Mouse (Mus musculus) neural tube, embryonic 13.5 days (tissue): Measurements from ENCODE around the gene Trim7. TPM values are rescaled to one million over a fixed set of nuclear protein-coding genes. Genes with fewer than 3 reads are reported as not detected.

ENCODE experiments used
- ATAC-seq: fragments of 200-750 bp; cut with Nextera tagmentation; 2 replicates; pipeline ENCODE4 v1.8.0; 2017; ENCODE audit warnings: low read depth, mild to moderate bottlenecking, moderate TSS enrichment, moderate library complexity
- H3K27ac ChIP-seq: fragments of 300-500 bp; sonication (generic); replicated peaks from 2 replicates; pipeline ENCODE4 v1.5.1; 2015; ENCODE audit warnings: moderate library complexity, mild to moderate bottlenecking, inconsistent platforms
- H3K27me3 ChIP-seq: fragments of 300-500 bp; sonication (generic); 2 replicates; pipeline ENCODE4 v1.6.1; 2015; ENCODE audit warnings: mild to moderate bottlenecking, inconsistent platforms
- H3K36me3 ChIP-seq: fragments of 300-500 bp; sonication (generic); 2 replicates; pipeline ENCODE4 v1.6.1; 2015; ENCODE audit warnings: mild to moderate bottlenecking, inconsistent platforms
- H3K4me1 ChIP-seq: fragments of 300-500 bp; sonication (generic); replicated peaks from 2 replicates; pipeline ENCODE4 v1.6.1; 2015; ENCODE audit warnings: inconsistent platforms
- H3K4me2 ChIP-seq: fragments of 300-500 bp; sonication (generic); 2 replicates; pipeline ENCODE4 v1.6.1; 2015; ENCODE audit warnings: inconsistent platforms, mild to moderate bottlenecking, moderate library complexity
- H3K4me3 ChIP-seq: fragments of 300-500 bp; sonication (generic); 2 replicates; pipeline ENCODE4 v1.5.1; 2015; ENCODE audit warnings: mild to moderate bottlenecking, inconsistent platforms
- H3K9ac ChIP-seq: fragments of 300-500 bp; sonication (generic); 2 replicates; pipeline ENCODE4 v1.6.1; 2015; ENCODE audit warnings: moderate library complexity, mild to moderate bottlenecking, inconsistent platforms
- H3K9me3 ChIP-seq: fragments of 300-500 bp; sonication (generic); 2 replicates; pipeline ENCODE4 v1.6.1; 2016; ENCODE audit warnings: inconsistent platforms
- WGBS: fragments of 180-500 bp; shearing (Covaris S2); methylation state at CpG from one replicate; pipeline ENCODE4 v1.1.7; 2015; 5-methylcytosine and 5-hydroxymethylcytosine counted together
- polyA plus RNA-seq: library from polyadenylated mRNA; unstranded; fragments of >200 nt; fragmentation: Nextera tagmentation; extraction: Ambion mirVana; gene quantifications from 2 replicates; pipeline ENCODE4 v1.2.1, GENCODE M21; 2015

Trim7 gene
- polyA plus RNA-seq, 1 experiment from 2014 or later: 1.2 TPM

DNA sequence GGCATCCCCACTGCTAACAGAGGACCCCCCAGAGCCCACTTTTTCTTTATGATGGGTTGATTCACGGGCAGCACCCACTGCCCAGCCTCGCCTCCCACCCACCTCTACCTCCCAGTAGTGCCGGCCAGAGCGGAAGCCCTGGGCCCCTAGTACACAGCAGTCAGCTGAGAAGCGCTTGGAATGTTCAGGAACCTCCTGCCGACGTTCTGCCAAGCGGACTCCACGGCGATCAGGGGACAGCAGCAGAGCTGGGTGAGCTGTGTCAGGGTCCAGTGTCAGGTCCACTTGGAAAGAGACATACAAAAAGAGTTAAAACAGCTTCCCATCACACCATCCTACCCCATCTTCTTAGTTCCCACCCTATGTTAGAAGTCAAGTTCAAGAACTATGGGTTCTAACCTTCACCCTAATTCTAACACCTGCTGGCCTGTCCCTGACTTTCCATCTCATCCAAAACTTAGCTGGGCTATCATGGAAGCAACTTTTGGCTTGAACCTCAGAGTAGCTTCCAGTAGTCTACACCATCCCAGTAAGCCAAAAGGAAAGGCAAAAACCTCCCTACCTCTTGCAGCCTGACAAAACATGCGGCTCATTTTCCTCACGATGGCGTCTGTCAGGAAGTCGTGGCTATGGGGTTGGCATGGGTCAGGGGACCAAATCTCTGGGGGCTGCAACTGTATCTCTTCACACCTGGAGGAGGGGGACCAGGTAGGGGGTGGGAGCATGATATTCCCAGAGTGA, 18.2 kb upstream of the Trim7 start:
- no peak overlapping the region for H3K9ac ChIP-seq
- no peak for ATAC-seq
- H3K27me3 ChIP-seq: no peaks in the 10 kb centered on the region
- peaks cover 7% of the 10 kb centered on the region for H3K4me1 ChIP-seq
- 66% methylated on average over 14 of the region's 14 CpGs for WGBS
- H3K27ac ChIP-seq: no peak overlapping the region
- no peak overlapping the region for H3K4me2 ChIP-seq
- H3K36me3 ChIP-seq: peaks cover 99% of the 10 kb centered on the region
- no peaks in the 10 kb centered on the region for H3K9me3 ChIP-seq
- H3K4me3 ChIP-seq: no peak overlapping the region

DNA sequence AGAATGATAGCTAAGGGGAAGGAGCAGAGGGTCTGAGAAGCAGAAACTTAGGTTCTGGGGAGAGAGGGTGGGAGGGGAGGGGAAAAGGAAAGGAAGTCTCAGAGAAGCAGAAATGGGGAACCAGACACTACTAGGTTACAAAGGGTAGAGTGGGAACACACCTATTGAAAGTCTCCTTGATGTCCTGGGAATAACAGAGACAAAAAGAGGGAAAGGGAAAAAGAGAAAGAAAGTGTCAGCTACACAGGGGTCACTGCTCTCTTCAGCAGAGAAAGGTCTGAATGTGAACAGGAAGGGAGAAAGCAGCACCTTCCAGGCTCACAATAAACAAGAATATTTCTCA, 17.7 kb upstream of the Trim7 start:
- ATAC-seq: no peak
- Histone ChIP-seq H3K36me3 (peaks cover 98% of the 10 kb centered on the region), H3K9me3 (no peaks in the 10 kb centered on the region), H3K4me3 (no peak overlapping the region), H3K4me2 (no peak overlapping the region), H3K9ac (no peak overlapping the region), H3K27me3 (no peaks in the 10 kb centered on the region), H3K4me1 (peaks cover 5% of the 10 kb centered on the region), H3K27ac (no peak overlapping the region)

DNA sequence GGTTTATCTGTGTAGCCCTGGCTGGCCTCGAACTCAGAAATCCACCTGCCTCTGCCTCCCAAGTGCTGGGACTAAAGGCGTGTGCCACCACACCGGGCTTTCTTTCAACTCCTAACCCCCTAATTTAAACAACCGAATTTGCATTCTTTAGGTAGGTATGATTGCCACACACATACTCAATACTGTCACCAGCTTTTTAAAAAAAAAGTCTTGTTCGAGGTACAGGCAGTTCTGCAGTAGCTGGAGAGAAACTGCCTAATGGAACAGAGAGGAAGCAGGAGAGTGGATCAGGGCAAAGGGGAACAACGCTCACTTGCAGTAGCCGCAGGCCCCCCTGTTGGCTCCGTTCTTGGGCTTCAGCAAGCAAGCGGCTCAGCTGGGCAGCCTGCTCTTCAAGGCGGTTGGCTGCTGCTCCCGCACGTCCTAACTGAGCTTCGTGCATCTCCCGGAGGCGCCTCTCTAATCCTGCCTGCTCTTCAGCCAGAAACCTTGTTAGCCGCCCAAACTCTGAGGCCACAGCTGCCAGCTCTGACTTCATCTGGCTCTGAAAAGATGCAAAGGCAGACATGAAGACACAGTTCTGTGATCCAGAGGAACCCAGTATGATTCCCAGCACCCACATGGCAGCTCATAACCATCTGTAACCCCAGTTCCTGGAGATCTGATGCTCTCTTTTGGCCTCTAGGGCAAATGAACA, 17.1 kb upstream of the Trim7 start:
- WGBS: 74% methylated on average over 16 of the region's 16 CpGs
- Histone ChIP-seq H3K27me3 (no peaks in the 10 kb centered on the region), H3K36me3 (peaks cover 97% of the 10 kb centered on the region), H3K9ac (no peak overlapping the region), H3K4me1 (peaks cover 8% of the 10 kb centered on the region), H3K4me3 (no peak overlapping the region), H3K4me2 (no peak overlapping the region), H3K9me3 (no peaks in the 10 kb centered on the region), H3K27ac (no peak overlapping the region)
- no peak for ATAC-seq

- WGBS: 70% methylated on average over 4 of the region's 4 CpGs
- Histone ChIP-seq H3K36me3 (peaks cover 94% of the 10 kb centered on the region), H3K4me3 (no peak overlapping the region), H3K9ac (no peak overlapping the region), H3K27ac (no peak overlapping the region), H3K27me3 (no peaks in the 10 kb centered on the region), H3K9me3 (no peaks in the 10 kb centered on the region), H3K4me1 (peaks cover 13% of the 10 kb centered on the region), H3K4me2 (no peak overlapping the region)
- ATAC-seq: no peak
Measured at GRCm38 (mm10) chr11:48809434-48809830, 16.5 kb upstream of the Trim7 start.

GRCm38 (mm10) chr11:48810142-48810541, 15.8 kb upstream of the Trim7 start:
- WGBS: 92% methylated on average over 2 of the region's 2 CpGs
- H3K4me1 ChIP-seq: peaks cover 20% of the 10 kb centered on the region
- no peak overlapping the region for H3K4me2 ChIP-seq
- H3K36me3 ChIP-seq: peaks cover 91% of the 10 kb centered on the region
- H3K4me3 ChIP-seq: no peak overlapping the region
- no peak overlapping the region for H3K27ac ChIP-seq
- H3K9ac ChIP-seq: no peak overlapping the region
- no peak for ATAC-seq
- H3K9me3 ChIP-seq: no peaks in the 10 kb centered on the region
- H3K27me3 ChIP-seq: no peaks in the 10 kb centered on the region

DNA sequence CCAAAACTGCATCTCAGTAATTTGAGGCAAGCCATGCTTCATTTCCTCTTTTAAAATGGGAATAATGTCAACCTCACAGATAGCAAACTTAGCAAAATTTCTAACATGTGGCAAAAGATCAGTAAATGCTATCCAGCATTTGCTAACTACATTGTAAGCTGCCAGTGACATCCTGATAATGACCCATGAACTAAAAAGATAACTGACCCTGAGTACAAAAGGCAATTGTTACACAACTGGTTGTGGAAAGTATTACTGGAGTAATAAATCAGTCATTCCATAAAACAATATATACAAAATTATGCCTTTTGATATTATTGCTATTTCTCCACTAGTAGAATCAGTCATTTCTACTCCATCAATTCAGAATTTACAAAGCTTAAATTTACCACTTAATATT, 12.2 kb upstream of the Trim7 start:
- Histone ChIP-seq H3K36me3 (peaks cover 54% of the 10 kb centered on the region), H3K4me3 (no peak overlapping the region), H3K9me3 (no peaks in the 10 kb centered on the region), H3K27me3 (no peaks in the 10 kb centered on the region), H3K4me2 (no peak overlapping the region; the same call in 1 of the 2 replicates), H3K9ac (0 out of 2 replicates have a peak overlapping the region, but pooled peaks have one; percentile 50), H3K4me1 (peaks cover 33% of the 10 kb centered on the region), H3K27ac (no peak overlapping the region)
- ATAC-seq: no peak

- ATAC-seq: no peak
- Histone ChIP-seq H3K4me1 (peaks cover 33% of the 10 kb centered on the region), H3K36me3 (peaks cover 34% of the 10 kb centered on the region), H3K27ac (no peak overlapping the region), H3K27me3 (0 out of 2 replicates have a peak, but pooled peaks cover 3% of the 10 kb centered on the region), H3K9me3 (no peaks in the 10 kb centered on the region), H3K4me2 (peak overlapping the region; percentile 88), H3K4me3 (peak overlapping the region; percentile 75), H3K9ac (peak overlapping the region; percentile 92)
- 79% methylated on average over 16 of the region's 16 CpGs for WGBS
Measured at GRCm38 (mm10) chr11:48815851-48816250, 10.1 kb upstream of the Trim7 start.

- H3K4me1 ChIP-seq: peaks cover 33% of the 10 kb centered on the region
- H3K9ac ChIP-seq: peak overlapping the region; percentile 92
- H3K27ac ChIP-seq: peak overlapping the region; percentile 76
- 0 out of 2 replicates have a peak, but pooled peaks cover 3% of the 10 kb centered on the region for H3K27me3 ChIP-seq
- 3% methylated on average over 23 of the region's 23 CpGs for WGBS
- H3K9me3 ChIP-seq: no peaks in the 10 kb centered on the region
- peak overlapping the region; percentile 88 for H3K4me2 ChIP-seq
- H3K36me3 ChIP-seq: peaks cover 29% of the 10 kb centered on the region
- H3K4me3 ChIP-seq: peak overlapping the region; percentile 75
- ATAC-seq: peak; percentile 68
Measured at GRCm38 (mm10) chr11:48816281-48816781, 9.6 kb upstream of the Trim7 start.

GRCm38 (mm10) chr11:48816800-48817665, 8.9 kb upstream of the Trim7 start, which contains the start of gene Trim41:
Gene Trim41 (minus strand): TSS chr11:48817353.
- peak within 1 kb of the TSS; percentile 88 for H3K4me2 ChIP-seq
- peaks cover 33% of the 10 kb centered on the region for H3K4me1 ChIP-seq
- peaks cover 22% of the 10 kb centered on the region for H3K36me3 ChIP-seq
- peak within 1 kb of the TSS; percentile 92 for H3K9ac ChIP-seq
- peak; percentile 98 for ATAC-seq
- H3K4me3 ChIP-seq: peak within 1 kb of the TSS; percentile 75
- H3K27ac ChIP-seq: peak within 1 kb of the TSS; percentile 97
- no peaks in the 10 kb centered on the region for H3K9me3 ChIP-seq
- under 1% methylated on average over 76 of the region's 77 CpGs for WGBS
- H3K27me3 ChIP-seq: 0 out of 2 replicates have a peak, but pooled peaks cover 3% of the 10 kb centered on the region

GRCm38 (mm10) chr11:48817794-48818193, 8.1 kb upstream of the Trim7 start:
- Histone ChIP-seq H3K4me1 (peaks cover 33% of the 10 kb centered on the region), H3K27ac (peak overlapping the region; percentile 97), H3K9me3 (no peaks in the 10 kb centered on the region), H3K4me3 (peak overlapping the region; percentile 75), H3K4me2 (peak overlapping the region; percentile 88), H3K27me3 (peaks cover 7% of the 10 kb centered on the region), H3K36me3 (peaks cover 16% of the 10 kb centered on the region), H3K9ac (peak overlapping the region; percentile 92)
- WGBS: 7% methylated on average over 9 of the region's 9 CpGs
- ATAC-seq: no peak

DNA sequence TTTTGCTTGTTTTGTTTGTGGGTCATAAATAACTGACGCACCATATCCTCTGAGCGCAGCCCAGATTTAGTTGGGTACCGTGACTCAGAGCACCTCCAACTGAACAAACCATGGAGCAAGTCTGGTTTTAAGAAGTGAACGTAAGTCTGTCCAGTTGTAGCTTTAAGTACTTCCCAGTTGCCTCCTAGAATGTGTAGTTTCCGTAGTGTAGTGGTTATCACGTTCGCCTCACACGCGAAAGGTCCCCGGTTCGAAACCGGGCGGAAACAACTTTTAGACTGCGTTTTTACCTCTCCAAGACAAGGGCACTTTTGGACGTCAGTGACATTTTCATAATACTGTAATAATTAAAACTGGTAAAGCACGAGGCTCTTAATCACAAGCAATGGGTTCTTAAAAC, 7.6 kb upstream of the Trim7 start:
- H3K4me1 ChIP-seq: peaks cover 31% of the 10 kb centered on the region
- peak overlapping the region; percentile 92 for H3K9ac ChIP-seq
- H3K36me3 ChIP-seq: peaks cover 10% of the 10 kb centered on the region
- H3K27me3 ChIP-seq: peaks cover 9% of the 10 kb centered on the region
- ATAC-seq: no peak
- H3K27ac ChIP-seq: peak overlapping the region; percentile 97; the same call in 1 of the 2 replicates
- H3K4me3 ChIP-seq: peak overlapping the region; percentile 75
- H3K4me2 ChIP-seq: peak overlapping the region; percentile 88
- no peaks in the 10 kb centered on the region for H3K9me3 ChIP-seq
- under 1% methylated on average over 16 of the region's 16 CpGs for WGBS
